Mouse (Mus musculus) forebrain, embryonic 16.5 days (tissue): ENCODE results near the gene Nckap1. TPM values are rescaled to one million over a fixed set of nuclear protein-coding genes. Genes with fewer than 3 reads are reported as not detected.
A peak's percentile ranks its signal among the peaks of the same experiment; 100 is the strongest.

Experiments
- ATAC-seq: fragments of 200-750 bp; cut with Nextera tagmentation; 2 replicates; pipeline ENCODE4 v1.8.0; 2017; ENCODE audit warnings: mild to moderate bottlenecking, moderate library complexity
- H3K27ac ChIP-seq: fragments of 300-500 bp; sonication (generic); 2 replicates; pipeline ENCODE4 v1.5.1; 2014; ENCODE audit warnings: low read length, control low read depth
- H3K27me3 ChIP-seq: fragments of 300-500 bp; sonication (generic); replicated peaks from 2 replicates; pipeline ENCODE4 v1.6.1; 2014; ENCODE audit warnings: low read length; ENCODE audit not compliant: control insufficient read depth, insufficient read depth
- H3K36me3 ChIP-seq: fragments of 300-500 bp; sonication (generic); 2 replicates; pipeline ENCODE4 v1.6.1; 2014; ENCODE audit not compliant: control insufficient read depth, insufficient read depth
- H3K4me1 ChIP-seq: fragments of 300-500 bp; sonication (generic); replicated peaks from 2 replicates; pipeline ENCODE4 v1.6.1; 2014; ENCODE audit warnings: low read length; ENCODE audit not compliant: control insufficient read depth, insufficient read depth
- H3K4me2 ChIP-seq: fragments of 300-500 bp; sonication (generic); 2 replicates; pipeline ENCODE4 v1.6.1; 2014; ENCODE audit warnings: mild to moderate bottlenecking, low read length, control low read depth
- H3K4me3 ChIP-seq: fragments of 300-500 bp; sonication (generic); replicated peaks from 2 replicates; pipeline ENCODE4 v1.5.1; 2014; ENCODE audit warnings: mild to moderate bottlenecking, low read length, control low read depth
- H3K9ac ChIP-seq: fragments of 300-500 bp; sonication (generic); replicated peaks from 2 replicates; pipeline ENCODE4 v1.6.1; 2014; ENCODE audit warnings: low read depth, low read length, control low read depth
- H3K9me3 ChIP-seq: fragments of 300-500 bp; sonication (generic); 2 replicates; pipeline ENCODE4 v1.6.1; 2016; ENCODE audit warnings: low read length; ENCODE audit not compliant: control insufficient read depth
- WGBS: fragments of 180-500 bp; shearing (Covaris S2); extraction: QIAGEN DNeasy Blood & Tissue Kit; methylation state at CpG from one replicate; pipeline ENCODE4 v1.1.7; 2014; 5-methylcytosine and 5-hydroxymethylcytosine counted together
- polyA plus RNA-seq: library from polyadenylated mRNA; unstranded; fragments of >200 nt; fragmentation: Nextera tagmentation; extraction: Ambion mirVana; gene quantifications from 2 replicates; pipeline ENCODE4 v1.2.1, GENCODE M21; 2015

Gene Nckap1
- polyA plus RNA-seq, 1 experiment from 2014 or later, result 103 TPM

GRCm38 (mm10) chr2:80600611-80601010 is 19.4 kb upstream of the Nckap1 start:
- H3K4me3 ChIP-seq, result no peak overlapping the region
- peaks cover 5% of the 10 kb centered on the region for H3K4me1 ChIP-seq
- H3K36me3 ChIP-seq, result no peaks in the 10 kb centered on the region
- ATAC-seq, result no peak
- H3K9me3 ChIP-seq, result no peaks in the 10 kb centered on the region
- no peak overlapping the region for H3K9ac ChIP-seq
- H3K27me3 ChIP-seq, result no peaks in the 10 kb centered on the region
- no peak overlapping the region for H3K4me2 ChIP-seq
- H3K27ac ChIP-seq, result no peak overlapping the region

GRCm38 (mm10) chr2:80599850-80600249 is 18.7 kb upstream of the Nckap1 start:
- Histone ChIP-seq H3K4me3 (no peak overlapping the region), H3K9me3 (no peaks in the 10 kb centered on the region), H3K9ac (no peak overlapping the region), H3K4me1 (peaks cover 5% of the 10 kb centered on the region), H3K27me3 (no peaks in the 10 kb centered on the region), H3K36me3 (no peaks in the 10 kb centered on the region), H3K4me2 (no peak overlapping the region), H3K27ac (no peak overlapping the region)
- ATAC-seq, result no peak
- WGBS, result 82% methylated on average over 3 of the region's 3 CpGs

GRCm38 (mm10) chr2:80596960-80597359 is 15.8 kb upstream of the Nckap1 start:
- Histone ChIP-seq H3K4me1 (peaks cover 5% of the 10 kb centered on the region), H3K4me2 (no peak overlapping the region), H3K27ac (no peak overlapping the region), H3K27me3 (no peaks in the 10 kb centered on the region), H3K4me3 (no peak overlapping the region), H3K9me3 (no peaks in the 10 kb centered on the region), H3K9ac (no peak overlapping the region), H3K36me3 (no peaks in the 10 kb centered on the region)
- ATAC-seq, result no peak
- 65% methylated on average over 5 of the region's 5 CpGs for WGBS

GRCm38 (mm10) chr2:80594215-80594918 is 13.2 kb upstream of the Nckap1 start:
- Histone ChIP-seq H3K4me1 (peaks cover 5% of the 10 kb centered on the region), H3K36me3 (no peaks in the 10 kb centered on the region), H3K9me3 (no peaks in the 10 kb centered on the region), H3K9ac (no peak overlapping the region), H3K4me2 (no peak overlapping the region), H3K27me3 (no peaks in the 10 kb centered on the region), H3K27ac (peak overlapping the region; percentile 13; the same call in 1 of the 2 replicates), H3K4me3 (no peak overlapping the region)
- WGBS, result 77% methylated on average over 4 of the region's 4 CpGs
- peak; percentile 75 for ATAC-seq

GRCm38 (mm10) chr2:80582356-80582755 is 1.2 kb upstream of the Nckap1 start:
- Histone ChIP-seq H3K9me3 (peaks cover 3% of the 10 kb centered on the region; the same call in 1 of the 2 replicates), H3K4me3 (no peak overlapping the region), H3K4me1 (peaks cover 14% of the 10 kb centered on the region), H3K27ac (no peak overlapping the region), H3K36me3 (no peaks in the 10 kb centered on the region), H3K4me2 (no peak overlapping the region), H3K27me3 (no peaks in the 10 kb centered on the region), H3K9ac (no peak overlapping the region)
- no peak for ATAC-seq
- WGBS, result 62% methylated on average over 3 of the region's 3 CpGs

GRCm38 (mm10) chr2:80580311-80580961 is 744 bp downstream of the Nckap1 start:
- H3K9ac ChIP-seq, result peak overlapping the region; percentile 98
- under 1% methylated on average over 38 of the region's 65 CpGs for WGBS
- H3K4me3 ChIP-seq, result peak overlapping the region; percentile 89
- peaks cover 14% of the 10 kb centered on the region for H3K4me1 ChIP-seq
- ATAC-seq, result peak; percentile 72
- no peaks in the 10 kb centered on the region for H3K36me3 ChIP-seq
- peak overlapping the region; percentile 77 for H3K4me2 ChIP-seq
- H3K27ac ChIP-seq, result peak overlapping the region; percentile 96
- H3K9me3 ChIP-seq, result peaks cover 3% of the 10 kb centered on the region; the same call in 1 of the 2 replicates
- H3K27me3 ChIP-seq, result no peaks in the 10 kb centered on the region

GRCm38 (mm10) chr2:80579253-80579891 is 1.8 kb downstream of the Nckap1 start:
- Histone ChIP-seq H3K4me1 (peaks cover 14% of the 10 kb centered on the region), H3K4me2 (peak overlapping the region; percentile 51), H3K4me3 (peak overlapping the region; percentile 26; the same call in 1 of the 2 replicates), H3K9me3 (peaks cover 3% of the 10 kb centered on the region; the same call in 1 of the 2 replicates), H3K9ac (no peak overlapping the region), H3K27me3 (no peaks in the 10 kb centered on the region), H3K36me3 (no peaks in the 10 kb centered on the region), H3K27ac (no peak overlapping the region)
- 44% methylated on average over 6 of the region's 6 CpGs for WGBS
- no peak for ATAC-seq

- no peak overlapping the region for H3K4me2 ChIP-seq
- H3K36me3 ChIP-seq, result no peaks in the 10 kb centered on the region
- no peak overlapping the region for H3K27ac ChIP-seq
- no peaks in the 10 kb centered on the region for H3K9me3 ChIP-seq
- no peak overlapping the region for H3K9ac ChIP-seq
- WGBS, result 94% methylated on average over 1 of the region's 1 CpGs
- no peak overlapping the region for H3K4me3 ChIP-seq
- no peak for ATAC-seq
- no peaks in the 10 kb centered on the region for H3K27me3 ChIP-seq
- H3K4me1 ChIP-seq, result peaks cover 14% of the 10 kb centered on the region
These were observed 3.9 kb downstream of the Nckap1 start for GRCm38 (mm10) chr2:80577286-80577685.

- ATAC-seq, result no peak
These were observed 10.5 kb downstream of the Nckap1 start for GRCm38 (mm10) chr2:80570656-80571055.

More at GRCm38 (mm10) chr2:80570656-80571055, 10.5 kb downstream of the Nckap1 start:
- Histone ChIP-seq H3K4me3 (no peak overlapping the region), H3K27ac (no peak overlapping the region), H3K27me3 (no peaks in the 10 kb centered on the region), H3K4me1 (no peaks in the 10 kb centered on the region), H3K36me3 (no peaks in the 10 kb centered on the region), H3K4me2 (no peak overlapping the region), H3K9me3 (no peaks in the 10 kb centered on the region), H3K9ac (no peak overlapping the region)
- 76% methylated on average over 4 of the region's 4 CpGs for WGBS
